Mouse (Mus musculus) R1 (cell line): ENCODE results near the gene Hist1h3g.
"Not testable (repeated sequence)": the region's sequence is repeated elsewhere in the genome, so short reads cannot be mapped to it uniquely, and the experiment has no call there.

ENCODE experiments used
- DNase-seq: peaks from one replicate; pipeline ENCODE4 v3.0.0-alpha.2; 2018; ENCODE audit warnings: low read depth, low spot score

Gene Hist1h3g

GRCm38 (mm10) chr13:23555839-23556416 is 20.7 kb downstream of the Hist1h3g start:
- peak; percentile 99 for DNase-seq

- DNase-seq, result no peak
These were observed 21.7 kb downstream of the Hist1h3g start for GRCm38 (mm10) chr13:23556906-23557305.

- not testable (repeated sequence) for DNase-seq
These were observed 25.5 kb downstream of the Hist1h3g start for GRCm38 (mm10) chr13:23560699-23561098.

DNA sequence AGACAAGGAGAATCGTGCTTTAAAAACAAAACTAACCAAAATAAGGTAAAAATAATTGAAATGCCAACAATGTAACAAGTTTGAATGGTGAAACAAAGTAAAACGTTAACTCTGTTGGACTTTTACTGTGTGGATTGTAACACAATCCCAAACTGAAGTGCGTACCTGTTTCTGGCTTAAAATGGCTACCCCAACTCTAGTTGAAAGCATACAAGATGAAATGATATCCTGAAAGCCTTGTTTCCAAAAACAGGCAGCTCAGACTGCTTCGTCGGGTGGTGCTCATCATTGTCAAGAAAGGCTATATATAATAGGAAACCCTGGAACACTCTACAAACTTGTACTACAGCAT is 26.3 kb downstream of the Hist1h3g start:
- not testable (repeated sequence) for DNase-seq

DNA sequence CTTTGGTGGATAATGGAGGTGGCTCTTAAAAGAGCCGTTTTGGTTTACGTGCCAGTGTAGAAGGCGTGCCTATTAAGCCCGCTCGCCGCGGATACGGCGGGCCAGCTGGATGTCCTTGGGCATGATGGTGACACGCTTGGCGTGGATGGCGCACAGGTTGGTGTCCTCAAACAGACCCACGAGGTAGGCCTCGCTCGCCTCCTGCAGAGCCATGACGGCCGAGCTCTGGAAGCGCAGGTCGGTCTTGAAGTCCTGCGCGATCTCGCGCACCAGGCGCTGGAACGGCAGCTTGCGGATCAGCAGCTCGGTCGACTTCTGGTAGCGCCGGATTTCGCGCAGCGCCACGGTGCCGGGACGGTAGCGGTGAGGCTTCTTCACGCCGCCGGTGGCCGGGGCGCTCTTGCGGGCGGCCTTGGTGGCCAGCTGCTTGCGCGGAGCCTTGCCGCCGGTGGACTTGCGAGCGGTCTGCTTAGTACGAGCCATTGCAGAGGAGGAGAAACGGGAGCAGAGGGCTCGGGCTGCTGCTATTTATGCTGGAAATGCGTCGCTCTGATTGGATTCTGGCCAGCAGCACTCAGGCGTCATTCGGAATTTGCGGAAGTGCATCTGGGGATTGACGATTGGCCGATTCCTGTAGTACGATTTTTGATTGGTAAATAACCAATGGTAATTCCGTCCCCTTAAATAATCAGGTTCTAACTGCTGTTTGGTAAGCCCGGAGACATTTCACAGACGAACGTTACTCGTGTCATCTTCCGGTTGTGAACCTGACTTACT is 26.8 kb downstream of the Hist1h3g start, which contains the start of gene Hist1h3e:
Gene Hist1h3e, minus strand, starts transcription at position 487 of the 777 bp plus-strand sequence.
- peak; percentile 99 for DNase-seq

- peak; percentile 93 for DNase-seq
These were observed 27.7 kb downstream of the Hist1h3g start for GRCm38 (mm10) chr13:23562699-23563462.

DNA sequence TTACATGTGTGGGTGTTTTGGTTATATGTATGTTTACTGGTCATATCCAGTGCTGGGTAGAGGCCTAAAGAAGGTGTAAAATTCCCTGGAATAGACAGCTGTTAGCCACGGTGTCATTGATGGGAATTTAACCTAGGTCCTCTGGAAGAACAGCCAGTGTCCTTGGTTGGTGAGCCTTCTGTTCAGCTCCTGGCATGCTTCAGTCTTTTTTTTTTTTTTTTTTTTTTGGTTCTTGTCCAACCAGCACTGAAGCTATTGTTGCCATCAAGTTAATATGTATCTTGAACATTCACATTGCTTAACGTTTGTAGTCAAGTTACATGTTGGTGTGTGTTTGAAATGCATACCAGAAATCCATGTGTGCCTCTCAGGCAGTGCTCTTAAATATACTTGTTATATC is 29.3 kb downstream of the Hist1h3g start:
- DNase-seq, result no peak

- peak; percentile 62 for DNase-seq
These were observed 35.2 kb downstream of the Hist1h3g start for GRCm38 (mm10) chr13:23570261-23571021.

GRCm38 (mm10) chr13:23571022-23571503 is 35.8 kb downstream of the Hist1h3g start, which contains the start of the genes Hist1h2ae and Hist1h2bg:
Hist1h2ae (minus strand) TSS chr13:23571220.
Hist1h2bg (plus strand) TSS chr13:23571396.
- peak; percentile 99 for DNase-seq

GRCm38 (mm10) chr13:23571504-23572217 is 36.4 kb downstream of the Hist1h3g start:
- DNase-seq, result peak; percentile 75

- DNase-seq, result peak; percentile 57
These were observed 37.2 kb downstream of the Hist1h3g start for GRCm38 (mm10) chr13:23572218-23573033.

DNA sequence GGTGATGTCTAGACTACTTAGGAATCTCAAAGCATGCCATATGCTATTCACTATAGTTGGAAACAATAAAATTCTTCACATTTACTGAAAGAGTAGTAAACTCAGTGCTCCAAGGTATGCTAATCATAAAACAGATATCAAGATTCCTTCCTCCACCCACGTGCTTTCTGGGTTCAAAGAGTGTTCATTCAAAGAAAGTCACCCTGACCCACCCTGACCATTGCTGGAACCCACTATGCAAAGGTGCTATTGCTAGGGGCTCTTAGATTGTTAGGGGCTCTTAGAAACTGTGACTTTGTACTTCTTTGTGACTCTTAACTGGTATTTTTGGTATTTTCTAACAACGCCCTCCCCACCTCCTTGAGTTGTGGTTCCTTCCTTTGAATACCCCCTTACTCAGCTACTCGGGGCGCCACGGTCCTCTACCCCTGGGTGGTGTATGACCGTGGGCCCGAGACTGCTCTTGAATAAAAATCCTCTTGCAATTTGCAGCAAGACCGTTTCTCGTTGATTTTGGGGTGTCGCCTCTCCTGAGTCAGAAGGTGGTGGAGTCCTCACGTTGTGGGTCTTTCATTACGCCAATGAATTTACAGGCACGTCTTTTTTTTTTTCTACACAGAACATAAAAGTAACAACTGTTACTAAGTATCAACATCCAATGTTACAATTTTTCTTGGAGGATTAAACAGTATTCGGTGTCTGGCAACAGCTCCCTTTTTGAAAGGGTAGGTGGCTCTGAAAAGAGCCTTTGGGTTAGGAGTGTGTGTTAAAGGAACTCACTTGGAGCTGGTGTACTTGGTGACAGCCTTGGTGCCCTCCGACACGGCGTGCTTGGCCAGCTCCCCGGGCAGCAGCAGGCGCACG is 38.0 kb downstream of the Hist1h3g start:
- peak; percentile 51 for DNase-seq

DNA sequence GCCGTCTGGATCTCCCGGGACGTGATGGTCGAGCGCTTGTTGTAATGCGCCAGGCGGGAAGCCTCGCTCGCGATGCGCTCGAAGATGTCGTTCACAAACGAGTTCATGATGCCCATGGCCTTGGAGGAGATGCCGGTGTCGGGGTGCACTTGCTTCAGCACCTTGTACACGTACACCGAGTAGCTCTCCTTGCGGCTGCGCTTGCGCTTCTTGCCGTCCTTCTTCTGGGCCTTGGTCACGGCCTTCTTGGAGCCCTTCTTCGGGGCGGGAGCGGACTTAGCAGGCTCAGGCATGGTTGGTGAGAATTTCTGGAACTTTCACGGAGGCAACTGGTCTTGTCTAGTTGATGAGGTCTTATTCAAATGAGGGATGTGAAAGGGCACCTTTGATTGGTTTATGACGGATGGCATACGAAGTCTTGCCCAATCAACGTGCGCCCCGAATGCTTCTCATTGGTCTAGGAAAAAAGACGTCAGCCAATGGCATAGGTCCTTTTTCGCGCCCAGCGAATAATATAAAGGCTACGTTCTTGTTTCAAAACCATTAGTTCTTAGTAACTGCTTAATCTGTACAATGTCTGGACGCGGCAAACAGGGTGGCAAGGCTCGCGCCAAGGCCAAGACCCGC is 38.8 kb downstream of the Hist1h3g start, which contains the start of the genes Hist1h2bf and Hist1h2ad:
Gene Hist1h2bf, minus strand, starts transcription at position 299 of the 627 bp plus-strand sequence.
Gene Hist1h2ad, plus strand, starts transcription at position 484 of the 627 bp plus-strand sequence.
- peak; percentile 100 for DNase-seq

DNA sequence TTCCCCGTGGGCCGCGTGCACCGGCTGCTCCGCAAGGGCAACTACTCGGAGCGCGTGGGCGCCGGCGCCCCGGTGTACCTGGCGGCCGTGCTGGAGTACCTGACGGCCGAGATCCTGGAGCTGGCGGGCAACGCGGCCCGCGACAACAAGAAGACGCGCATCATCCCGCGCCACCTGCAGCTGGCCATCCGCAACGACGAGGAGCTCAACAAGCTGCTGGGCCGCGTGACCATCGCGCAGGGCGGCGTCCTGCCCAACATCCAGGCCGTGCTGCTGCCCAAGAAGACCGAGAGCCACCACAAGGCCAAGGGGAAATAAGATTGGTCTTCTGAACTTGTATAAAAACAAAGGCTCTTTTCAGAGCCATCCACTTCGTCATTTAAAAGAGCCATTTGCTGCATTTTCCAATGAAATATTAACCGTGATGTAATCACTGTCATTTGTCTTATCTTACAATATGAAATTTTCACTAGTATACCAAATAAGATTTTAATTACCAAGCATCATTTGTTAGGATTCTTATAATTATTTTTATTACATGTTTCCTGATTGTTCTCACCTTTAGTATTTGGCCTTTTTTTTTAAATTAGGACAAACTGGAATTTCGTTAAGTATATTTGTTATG is 39.4 kb downstream of the Hist1h3g start:
- peak; percentile 62 for DNase-seq

DNA sequence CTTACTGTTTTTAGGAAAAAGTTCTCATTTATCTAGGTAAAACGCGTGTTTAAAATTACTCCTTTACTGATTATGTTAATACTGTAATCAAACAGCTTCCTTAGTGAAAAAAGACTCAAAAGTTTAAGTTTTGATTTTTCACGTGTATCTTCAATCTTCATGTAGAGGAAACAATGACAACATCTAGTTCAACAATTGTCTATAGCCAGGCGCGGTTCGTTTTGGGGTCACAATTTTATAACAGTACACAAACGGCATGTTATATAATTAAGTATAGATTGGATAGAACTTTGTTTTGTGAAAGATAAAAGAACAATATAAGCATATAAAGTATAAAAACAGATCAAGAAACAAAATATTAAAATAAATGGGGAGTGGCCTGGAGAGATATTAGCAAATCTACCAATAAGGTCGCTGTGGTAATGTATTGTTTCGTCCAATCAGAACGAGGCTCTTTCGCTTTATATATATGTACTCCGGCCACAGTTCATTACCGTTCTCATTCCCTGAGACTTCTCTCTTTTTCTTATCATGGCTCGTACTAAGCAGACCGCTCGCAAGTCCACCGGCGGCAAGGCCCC is 40.1 kb downstream of the Hist1h3g start, which contains the start of gene Hist1h3d:
Gene Hist1h3d, plus strand, starts transcription at position 493 of the 581 bp plus-strand sequence.
- peak; percentile 91 for DNase-seq

DNA sequence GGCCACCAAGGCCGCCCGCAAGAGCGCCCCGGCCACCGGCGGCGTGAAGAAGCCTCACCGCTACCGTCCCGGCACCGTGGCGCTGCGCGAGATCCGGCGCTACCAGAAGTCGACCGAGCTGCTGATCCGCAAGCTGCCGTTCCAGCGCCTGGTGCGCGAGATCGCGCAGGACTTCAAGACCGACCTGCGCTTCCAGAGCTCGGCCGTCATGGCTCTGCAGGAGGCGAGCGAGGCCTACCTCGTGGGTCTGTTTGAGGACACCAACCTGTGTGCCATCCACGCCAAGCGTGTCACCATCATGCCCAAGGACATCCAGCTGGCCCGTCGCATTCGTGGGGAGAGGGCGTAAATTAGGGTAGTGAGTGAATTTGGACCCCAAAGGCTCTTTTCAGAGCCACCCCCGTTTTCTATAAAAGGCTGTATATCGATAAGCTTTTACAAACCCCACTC is 40.7 kb downstream of the Hist1h3g start:
- peak; percentile 42 for DNase-seq

DNA sequence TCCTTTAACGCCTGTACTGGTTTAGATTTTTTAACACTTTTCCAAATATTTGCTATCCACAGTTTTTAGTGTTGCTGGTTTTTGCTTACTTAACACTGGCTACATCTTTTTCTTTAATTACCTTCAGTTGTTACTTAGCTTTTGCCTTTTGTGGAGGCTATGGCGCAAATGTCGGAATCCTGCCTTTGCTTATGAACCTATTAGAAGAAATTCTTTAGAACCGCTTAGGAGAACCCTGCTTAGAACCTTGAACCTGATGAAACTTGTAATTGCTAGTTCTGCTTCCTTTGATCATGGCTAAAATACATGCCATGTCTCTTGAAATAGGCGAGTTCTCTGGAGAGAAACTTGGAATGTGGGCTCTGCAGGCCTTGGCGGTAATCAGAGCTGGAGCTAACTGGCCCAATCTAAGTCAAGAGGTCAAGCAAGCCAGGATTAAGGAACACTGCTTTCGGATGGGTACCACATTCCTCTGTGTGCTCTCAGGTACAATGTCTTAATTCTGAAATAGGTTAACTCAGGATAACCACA is 41.2 kb downstream of the Hist1h3g start:
- DNase-seq, result peak; percentile 81
